Mouse (Mus musculus): Measurements from ENCODE around the gene Kctd5. TPM values are rescaled to one million over a fixed set of nuclear protein-coding genes. Genes with fewer than 3 reads are reported as not detected.

Kctd5 gene
- 10 to 100 TPM; 33.8 to 39.2 TPM for total RNA-seq (2023)

DNA sequence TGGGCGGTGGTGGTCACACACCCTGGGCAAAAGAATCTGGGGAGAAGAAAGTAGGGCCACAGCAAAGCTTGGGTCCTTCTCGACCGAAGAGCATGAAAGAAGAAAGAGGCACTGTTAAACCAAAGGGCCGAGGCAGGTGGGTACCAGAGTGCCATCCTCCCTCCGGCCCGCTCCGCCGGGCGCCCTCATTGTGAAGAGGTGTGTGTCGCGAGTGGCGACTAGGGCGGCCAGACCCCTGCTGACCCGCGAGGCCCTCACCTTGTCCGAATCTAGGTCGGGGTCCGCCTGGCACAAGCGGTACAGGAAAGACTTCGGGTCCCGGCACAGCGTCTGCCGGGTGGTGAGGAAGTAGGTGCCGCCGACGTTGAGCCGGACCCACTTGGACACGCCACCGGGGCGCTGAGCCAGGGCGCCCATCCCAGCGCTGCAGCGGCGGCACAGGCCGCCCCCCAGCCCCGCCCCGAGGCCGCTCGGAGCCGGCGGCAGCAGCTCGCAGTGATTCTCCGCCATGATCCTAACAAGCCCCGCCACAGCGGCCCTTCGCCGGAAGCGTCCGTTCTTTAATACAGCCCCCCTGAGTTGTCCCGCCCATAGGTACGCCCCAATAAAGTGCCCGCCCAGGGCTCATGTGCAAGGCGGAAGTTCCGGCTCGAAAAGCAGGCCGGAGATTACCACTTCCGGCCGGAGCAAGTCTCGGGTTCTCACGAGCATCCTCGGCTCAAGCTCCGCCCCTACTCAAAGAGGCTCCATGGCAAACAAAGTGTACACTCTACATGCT is at the start of gene Kctd5:
Gene Kctd5, minus strand, starts transcription at position 567 of the 778 bp plus-strand sequence.

DNA sequence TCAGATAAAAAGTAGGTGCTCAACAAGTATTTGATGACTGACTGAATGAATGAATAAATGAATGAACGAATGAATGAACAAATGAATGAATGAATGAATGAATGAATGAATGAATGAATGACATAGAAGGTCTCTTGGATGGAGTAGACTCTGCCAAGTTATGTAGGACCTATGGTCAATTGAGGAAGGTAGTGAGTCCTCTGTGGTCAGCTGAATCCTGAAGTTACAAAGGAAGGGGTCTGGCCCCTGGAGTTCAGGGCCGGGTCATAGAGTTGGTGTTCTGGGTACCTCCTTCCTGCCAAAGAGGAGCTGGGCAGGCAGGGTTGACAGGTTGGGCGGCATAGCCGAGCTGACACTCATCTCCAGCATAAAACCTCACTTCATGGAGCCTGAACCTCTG is 35.4 kb downstream of the Kctd5 start, which contains the start of gene Prss27:
Gene Prss27, plus strand, starts transcription at position 301 of the 400 bp plus-strand sequence.

DNA sequence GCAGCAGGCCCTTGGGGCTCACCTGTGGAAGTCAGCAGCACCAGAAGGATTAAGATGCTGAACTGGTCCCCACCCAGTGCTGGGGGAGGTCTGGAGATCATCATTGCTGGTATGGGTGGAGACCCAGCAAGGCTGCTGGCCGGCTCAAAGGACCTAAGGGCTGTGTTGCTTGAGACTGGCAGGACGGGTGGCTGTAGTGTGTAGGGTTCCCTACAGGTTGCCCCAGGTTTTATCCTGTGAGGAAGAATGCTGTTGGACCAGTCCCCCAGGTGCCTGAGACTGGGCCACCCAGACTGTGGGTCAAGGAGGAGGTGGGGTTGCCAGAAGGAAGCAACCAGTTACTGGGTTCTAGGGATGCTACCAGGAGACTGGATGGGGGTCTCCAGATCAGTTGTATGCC is 75.4 kb downstream of the Kctd5 start, which contains the start of gene Prss22:
Gene Prss22, minus strand, starts transcription at position 200 of the 400 bp plus-strand sequence.

Other genes starting within 250 kb of the Kctd5 start
- gene Elob, start 244.3 kb downstream of the Kctd5 start, total RNA-seq (2023) = 100 to 1,000 TPM; 205 to 212 TPM
- not detected for gene Prss33, start 237.4 kb downstream of the Kctd5 start, total RNA-seq (2023)
- gene Prss32, start 229.6 kb downstream of the Kctd5 start, total RNA-seq (2023) = not detected
- 1 to 10 TPM; 1.0 to 1.2 TPM for gene Prss41, start 229.3 kb downstream of the Kctd5 start, total RNA-seq (2023)
- gene Prss21, start 205.4 kb downstream of the Kctd5 start, total RNA-seq (2023) = not detected
- not detected for gene Dcpp1, start 192.6 kb downstream of the Kctd5 start, total RNA-seq (2023)
- not detected for gene Dcpp2, start 192.6 kb downstream of the Kctd5 start, total RNA-seq (2023)
- gene Dcpp3, start 156.0 kb downstream of the Kctd5 start, total RNA-seq (2023) = not detected
- not detected for gene Sbp, start 131.8 kb downstream of the Kctd5 start, total RNA-seq (2023)
- gene Sbpl, start 118.2 kb downstream of the Kctd5 start, total RNA-seq (2023) = not detected
- 1 to 10 TPM; 1.4 to 1.7 TPM for gene Prss30, start 92.9 kb downstream of the Kctd5 start, total RNA-seq (2023)
- gene Prss22, start 75.4 kb downstream of the Kctd5 start, total RNA-seq (2023) = not detected
- not detected for gene Prss27, start 35.3 kb downstream of the Kctd5 start, total RNA-seq (2023)
- gene Pdpk1, start 77.4 kb upstream of the Kctd5 start, total RNA-seq (2023) = 100 to 1,000 TPM in 1 of 2 experiments, 10 to 100 TPM in 1; 95.5 to 101 TPM
- gene Amdhd2, start 90.3 kb upstream of the Kctd5 start, total RNA-seq (2023) = 10 to 100 TPM; 27.0 to 27.6 TPM
- gene Atp6v0c, start 96.2 kb upstream of the Kctd5 start, total RNA-seq (2023) = 100 to 1,000 TPM; 144 to 153 TPM
- gene Tbc1d24, start 132.1 kb upstream of the Kctd5 start, total RNA-seq (2023) = 1 to 10 TPM; 1.2 to 1.6 TPM
- gene Ntn3, start 136.0 kb upstream of the Kctd5 start, total RNA-seq (2023) = under 1 TPM; 0.17 to 0.30 TPM
- gene Tedc2, start 147.4 kb upstream of the Kctd5 start, total RNA-seq (2023) = 1 to 10 TPM; 7.3 to 8.3 TPM
- 10 to 100 TPM in 1 of 2 experiments, 1 to 10 TPM in 1; 7.7 to 10.2 TPM for gene Ccnf, start 178.0 kb upstream of the Kctd5 start, total RNA-seq (2023)